ENCODE assay signal across 19 mouse cellular contexts in genomic region chr13:47557196-47557974, GRCm38 (mm10).
DNase-seq lines count a peak whose midpoint lies in the region; ATAC-seq lines count a peak whose summit lies in the region.
"Had no signal": no experiment of that assay in that cellular context is flagged by ENCODE, and none has a peak within 500 bp of the region (broad histone marks: within the 10 kb centered on the region; RNA-seq: fewer than 3 reads in every experiment).

No protein-coding gene starts in this region.

- WGBS in midbrain, embryonic 14.5 days, result 79% methylated on average over 7 of the region's 7 CpGs

- no peak overlapping the region for H3K9ac ChIP-seq in midbrain, embryonic 14.5 days (replicated peaks; ENCODE audit: low read length)
- H3K9ac ChIP-seq: liver, embryonic 15.5 days; neural tube, embryonic 12.5 days had no signal

- H3K4me3 ChIP-seq in midbrain, embryonic 14.5 days (replicated peaks; ENCODE audit: low read depth, low read length), result no peak overlapping the region
- H3K4me3 ChIP-seq: liver, embryonic 15.5 days; neural tube, embryonic 12.5 days had no signal

- DNase-seq in cerebellum, postnatal 14 days, result peak; percentile 3 to 5
- DNase-seq in cerebellum, adult 11 months, result no peak
- DNase-seq in brain, adult 2 months (ENCODE audit: low read depth, low spot score), result peak; percentile 8
- peak; percentile 24 to 73 for DNase-seq in layer of hippocampus, adult 18-20 months (ENCODE audit: low spot score in 2 of 2)
- DNase-seq in midbrain, embryonic 14.5 days, result peak; percentile 32
- no peak for DNase-seq in gastrocnemius, postnatal 14 days
- DNase-seq in adrenal gland, adult 8-10 months, result no peak
- DNase-seq: cerebellum, adult 11-12 months; heart, postnatal 10 days; kidney, adult 11 months; kidney, postnatal 10 days; lung, postnatal 10 days; right cerebral cortex, postnatal 4 days; thymus, postnatal 14 days had no signal

- no peaks in the 10 kb centered on the region for H3K36me3 ChIP-seq in midbrain, embryonic 14.5 days (ENCODE audit: control insufficient read depth, insufficient read depth, low read length)
- H3K36me3 ChIP-seq: liver, embryonic 15.5 days; neural tube, embryonic 12.5 days had no signal

- intact Hi-C loops in gastrocnemius, postnatal 14 days (cut with DNase I; ENCODE audit: low total_unique reads), result no loop called here

- H3K27ac ChIP-seq in midbrain, embryonic 14.5 days (replicated peaks; ENCODE audit: low read depth, low read length), result no peak overlapping the region
- H3K27ac ChIP-seq: liver, embryonic 15.5 days; neural tube, embryonic 12.5 days; stomach, postnatal 0 days had no signal

- no peaks in the 10 kb centered on the region for H3K9me3 ChIP-seq in midbrain, embryonic 14.5 days (ENCODE audit: control insufficient read depth, low read length)
- H3K9me3 ChIP-seq: liver, embryonic 15.5 days; neural tube, embryonic 12.5 days had no signal

- no peak overlapping the region for H3K4me2 ChIP-seq in midbrain, embryonic 14.5 days (ENCODE audit: low read length)
- H3K4me2 ChIP-seq: heart, embryonic 11.5 days; liver, embryonic 15.5 days; neural tube, embryonic 12.5 days had no signal

- no peaks in the 10 kb centered on the region for H3K27me3 ChIP-seq in midbrain, embryonic 14.5 days (ENCODE audit: control insufficient read depth, insufficient read depth, low read length)
- H3K27me3 ChIP-seq: liver, embryonic 15.5 days; neural tube, embryonic 12.5 days had no signal

- ATAC-seq in midbrain, embryonic 14.5 days (ENCODE audit: low FRiP score, low TSS enrichment), result peak; percentile 34; the same call in 1 of the 2 replicates
- ATAC-seq: CD4-positive, CD25-positive, alpha-beta regulatory T cell, adult 4 months had no signal

- H3K4me1 ChIP-seq in midbrain, embryonic 14.5 days (ENCODE audit: control insufficient read depth, insufficient read depth, low read length), result no peaks in the 10 kb centered on the region
- H3K4me1 ChIP-seq: liver, embryonic 15.5 days; neural tube, embryonic 12.5 days had no signal

Comparison
In these comparisons a context has a peak if more than half of its experiments do, and no peak if none do; other contexts are left out.
1. DNase-seq: peak in cerebellum, postnatal 14 days (2 of 2), brain, adult 2 months (single experiment), layer of hippocampus, adult 18-20 months (2 of 2) and midbrain, embryonic 14.5 days (single experiment); none in cerebellum, adult 11 months (single experiment), gastrocnemius, postnatal 14 days (single experiment) and adrenal gland, adult 8-10 months (single experiment).